Mouse (Mus musculus) G1E (cell line): Measurements from ENCODE around the gene Pitx1.

Experiments used
- CTCF ChIP-seq: IDR thresholded peaks from 2 replicates; pipeline ENCODE4 v1.5.1; 2012; ENCODE audit warnings: low read depth, low read length, inconsistent platforms, mixed read lengths
- GATA1 ChIP-seq: IDR thresholded peaks from 2 replicates; pipeline ENCODE4 v1.6.1; 2012; ENCODE audit warnings: borderline replicate concordance, low read length, inconsistent platforms, mixed read lengths
- POLR2AphosphoS5 ChIP-seq: IDR thresholded peaks from 2 replicates; pipeline ENCODE4 v1.6.1; 2012; ENCODE audit warnings: low read depth, low read length, inconsistent platforms; ENCODE audit not compliant: insufficient replicate concordance
- TAL1 ChIP-seq: conservative IDR thresholded peaks from 2 replicates; pipeline ENCODE4 v1.6.1; 2012; ENCODE audit warnings: low read depth, low read length, inconsistent platforms, mixed read lengths

DNA sequence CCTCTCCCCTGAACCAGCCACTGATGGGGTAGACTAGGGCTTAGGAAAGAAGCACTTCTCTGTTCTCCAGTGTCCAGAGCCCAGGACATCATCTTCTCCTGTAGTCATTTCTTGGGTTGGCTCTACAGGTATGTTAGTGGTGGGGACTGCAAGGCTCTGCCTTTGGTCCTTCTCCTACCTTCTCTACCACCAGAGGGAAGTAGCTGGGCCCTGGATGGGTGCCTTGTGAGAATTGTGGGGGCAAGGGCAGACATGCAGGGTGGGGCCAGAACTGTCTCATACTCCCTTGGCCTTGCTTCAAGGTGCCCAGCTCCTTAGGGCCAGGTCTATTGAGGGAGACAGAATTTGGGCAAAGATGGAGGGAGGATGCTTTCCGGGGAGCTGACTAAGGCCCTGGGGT is 3.4 kb downstream of the Pitx1 start:
- TF ChIP-seq CTCF (no peak), GATA1 (no peak), TAL1 (no peak), POLR2AphosphoS5 (no peak)
